Mouse (Mus musculus): ENCODE results near the gene Arpp21. TPM values are rescaled to one million over a fixed set of nuclear protein-coding genes. Genes with fewer than 3 reads are reported as not detected.

Gene Arpp21
- polyA plus RNA-seq, 1 experiment from 2014 or later, result 29.5 TPM

GRCm38 (mm10) chr9:112164677-112165076, 71.1 kb downstream of the Arpp21 start:
- no peak overlapping the region for H3K4me2 ChIP-seq (replicated peaks)
- H3K9me3 ChIP-seq, result no peaks in the 10 kb centered on the region
- H3K27ac ChIP-seq, result no peak overlapping the region
- no peaks in the 10 kb centered on the region for H3K36me3 ChIP-seq
- no peaks in the 10 kb centered on the region for H3K4me1 ChIP-seq (replicated peaks)
- no peaks in the 10 kb centered on the region for H3K27me3 ChIP-seq
- no peak overlapping the region for H3K9ac ChIP-seq (replicated peaks)
- no peak for ATAC-seq
- no peak overlapping the region for H3K4me3 ChIP-seq (replicated peaks)
- 90% methylated on average over 4 of the region's 4 CpGs for WGBS

- H3K36me3 ChIP-seq, result 0 out of 2 replicates have a peak, but pooled peaks cover 6% of the 10 kb centered on the region
- H3K4me1 ChIP-seq (replicated peaks), result no peaks in the 10 kb centered on the region
- no peak overlapping the region for H3K9ac ChIP-seq (replicated peaks)
- H3K27ac ChIP-seq, result no peak overlapping the region
- H3K4me2 ChIP-seq (replicated peaks), result no peak overlapping the region
- 50% methylated on average over 2 of the region's 2 CpGs for WGBS
- no peaks in the 10 kb centered on the region for H3K9me3 ChIP-seq
- ATAC-seq, result no peak
- H3K4me3 ChIP-seq (replicated peaks), result no peak overlapping the region
- no peaks in the 10 kb centered on the region for H3K27me3 ChIP-seq
Observed at GRCm38 (mm10) chr9:112160981-112161380, 74.8 kb downstream of the Arpp21 start.

- Histone ChIP-seq H3K27me3 (no peaks in the 10 kb centered on the region), H3K4me2 (replicated peaks) (no peak overlapping the region), H3K27ac (no peak overlapping the region), H3K4me1 (replicated peaks) (no peaks in the 10 kb centered on the region), H3K36me3 (0 out of 2 replicates have a peak, but pooled peaks cover 6% of the 10 kb centered on the region), H3K9me3 (no peaks in the 10 kb centered on the region), H3K9ac (replicated peaks) (no peak overlapping the region), H3K4me3 (replicated peaks) (no peak overlapping the region)
- ATAC-seq, result no peak
- 88% methylated on average over 5 of the region's 5 CpGs for WGBS
Observed at GRCm38 (mm10) chr9:112153972-112154371, 81.8 kb downstream of the Arpp21 start.

DNA sequence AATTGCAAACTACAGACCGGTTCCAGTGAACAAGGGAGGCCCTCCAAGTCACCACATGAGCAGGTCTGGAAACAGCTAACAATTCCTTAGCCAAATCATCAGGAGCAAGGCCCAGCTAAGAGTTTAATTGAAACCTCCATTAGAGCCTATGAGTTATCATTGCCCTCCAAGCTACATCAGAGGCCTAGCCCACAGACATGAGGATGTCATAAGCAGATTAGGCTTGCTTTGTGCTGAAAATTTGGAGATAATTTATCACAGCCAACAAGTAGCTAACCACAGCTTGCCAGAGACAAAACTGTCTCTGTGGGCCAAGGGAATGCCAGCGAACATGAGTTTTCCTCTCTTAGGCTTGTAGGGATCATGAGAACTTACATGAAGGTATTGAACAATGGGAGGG, 83.0 kb downstream of the Arpp21 start:
- 86% methylated on average over 2 of the region's 2 CpGs for whole genome bisulfite sequencing
- ATAC-seq, result no peak
- Histone ChIP-seq H3K36me3 (0 out of 2 replicates have a peak, but pooled peaks cover under 1% of the 10 kb centered on the region), H3K9me3 (no peaks in the 10 kb centered on the region), H3K4me1 (replicated peaks) (no peaks in the 10 kb centered on the region), H3K9ac (replicated peaks) (no peak overlapping the region), H3K27me3 (no peaks in the 10 kb centered on the region), H3K27ac (no peak overlapping the region), H3K4me3 (replicated peaks) (no peak overlapping the region), H3K4me2 (replicated peaks) (no peak overlapping the region)

DNA sequence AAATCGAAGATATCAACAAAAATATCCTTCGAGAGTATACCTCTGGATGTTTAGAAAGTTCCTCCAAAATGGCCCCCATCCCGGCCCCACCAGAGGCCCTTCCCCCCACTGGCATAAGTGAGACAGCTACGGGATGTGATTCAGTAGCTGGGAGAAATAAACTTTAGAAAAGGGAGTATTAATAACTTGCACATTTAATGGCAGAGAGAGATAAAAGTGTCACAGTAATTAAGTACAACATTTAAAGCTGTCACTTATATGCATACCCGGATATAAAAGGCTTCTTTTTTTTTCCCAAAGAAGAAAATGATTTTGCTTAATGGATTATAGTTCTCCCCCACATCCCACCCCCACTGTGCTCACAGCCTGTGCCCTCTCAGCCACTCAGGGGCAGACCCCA, 84.6 kb downstream of the Arpp21 start:
- Histone ChIP-seq H3K27ac (no peak overlapping the region), H3K4me1 (replicated peaks) (no peaks in the 10 kb centered on the region), H3K4me2 (replicated peaks) (no peak overlapping the region), H3K9ac (replicated peaks) (no peak overlapping the region), H3K27me3 (no peaks in the 10 kb centered on the region), H3K9me3 (no peaks in the 10 kb centered on the region), H3K36me3 (no peaks in the 10 kb centered on the region), H3K4me3 (replicated peaks) (no peak overlapping the region)
- ATAC-seq, result no peak
- 82% methylated on average over 5 of the region's 5 CpGs for WGBS

DNA sequence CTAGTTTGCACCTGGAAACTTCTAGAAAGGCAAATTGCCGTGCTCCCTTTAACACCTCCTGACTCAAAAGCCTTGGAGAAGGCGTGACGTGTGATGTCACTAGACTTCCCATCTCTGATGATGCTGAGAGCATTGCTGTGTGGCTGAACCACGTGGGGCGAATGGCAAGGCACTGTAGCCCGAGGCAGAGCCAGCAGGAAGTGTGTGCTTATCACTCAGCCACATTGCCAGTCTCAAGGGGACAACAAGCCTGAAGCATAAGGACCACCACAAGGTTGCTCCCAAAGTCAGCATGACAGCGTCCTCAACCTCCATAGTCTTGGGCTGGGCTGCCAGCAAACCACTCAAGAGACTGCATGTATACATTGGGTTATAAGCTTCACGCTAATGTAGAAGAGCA, 95.1 kb downstream of the Arpp21 start:
- 87% methylated on average over 8 of the region's 8 CpGs for WGBS
- H3K27me3 ChIP-seq, result no peaks in the 10 kb centered on the region
- H3K4me1 ChIP-seq (replicated peaks), result no peaks in the 10 kb centered on the region
- no peaks in the 10 kb centered on the region for H3K9me3 ChIP-seq
- H3K4me2 ChIP-seq (replicated peaks), result no peak overlapping the region
- H3K27ac ChIP-seq, result no peak overlapping the region
- H3K9ac ChIP-seq (replicated peaks), result no peak overlapping the region
- H3K4me3 ChIP-seq (replicated peaks), result no peak overlapping the region
- no peaks in the 10 kb centered on the region for H3K36me3 ChIP-seq
- no peak for ATAC-seq

- Histone ChIP-seq H3K36me3 (0 out of 2 replicates have a peak, but pooled peaks cover 6% of the 10 kb centered on the region), H3K4me1 (replicated peaks) (no peaks in the 10 kb centered on the region), H3K27ac (no peak overlapping the region), H3K9ac (replicated peaks) (no peak overlapping the region), H3K4me2 (replicated peaks) (no peak overlapping the region), H3K9me3 (no peaks in the 10 kb centered on the region), H3K27me3 (no peaks in the 10 kb centered on the region), H3K4me3 (replicated peaks) (no peak overlapping the region)
- ATAC-seq, result no peak
Observed at GRCm38 (mm10) chr9:112137820-112138219, 97.9 kb downstream of the Arpp21 start.

GRCm38 (mm10) chr9:112130812-112131211, 104.9 kb downstream of the Arpp21 start:
- Histone ChIP-seq H3K27ac (peak overlapping the region; percentile 70), H3K36me3 (0 out of 2 replicates have a peak, but pooled peaks cover 15% of the 10 kb centered on the region), H3K4me3 (replicated peaks) (no peak overlapping the region), H3K9me3 (no peaks in the 10 kb centered on the region), H3K9ac (replicated peaks) (no peak overlapping the region), H3K4me2 (replicated peaks) (no peak overlapping the region), H3K27me3 (0 out of 2 replicates have a peak, but pooled peaks cover 4% of the 10 kb centered on the region), H3K4me1 (replicated peaks) (peaks cover 16% of the 10 kb centered on the region)
- WGBS, result 34% methylated on average over 3 of the region's 3 CpGs
- peak; percentile 77 for ATAC-seq

DNA sequence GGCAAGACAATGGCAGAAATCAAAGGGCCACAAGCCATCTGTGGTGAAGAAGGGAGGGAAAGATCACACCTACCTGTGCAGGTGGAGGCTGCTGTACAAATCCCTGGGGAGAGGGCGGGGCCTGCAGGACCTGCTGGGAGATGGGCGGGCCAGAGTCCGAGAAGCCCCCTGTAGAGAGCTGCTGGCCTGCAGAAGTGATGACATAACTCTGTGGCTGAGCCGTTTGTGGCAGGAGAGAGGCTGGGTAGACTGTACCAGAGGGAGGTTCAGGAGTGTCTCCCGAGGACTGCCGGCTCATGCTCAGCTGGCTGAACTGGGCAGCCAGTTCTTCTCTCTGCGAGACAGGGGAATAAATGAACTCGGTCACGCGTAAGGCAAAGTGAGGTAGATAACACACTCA, 111.1 kb downstream of the Arpp21 start:
- Histone ChIP-seq H3K9ac (replicated peaks) (no peak overlapping the region), H3K27ac (no peak overlapping the region; the same call in 1 of the 2 replicates), H3K4me2 (replicated peaks) (no peak overlapping the region), H3K9me3 (no peaks in the 10 kb centered on the region), H3K27me3 (peaks cover 10% of the 10 kb centered on the region), H3K4me1 (replicated peaks) (peaks cover 21% of the 10 kb centered on the region), H3K36me3 (0 out of 2 replicates have a peak, but pooled peaks cover 9% of the 10 kb centered on the region), H3K4me3 (replicated peaks) (no peak overlapping the region)
- ATAC-seq, result peak; percentile 44; the same call in 1 of the 2 replicates
- 37% methylated on average over 10 of the region's 10 CpGs for WGBS

DNA sequence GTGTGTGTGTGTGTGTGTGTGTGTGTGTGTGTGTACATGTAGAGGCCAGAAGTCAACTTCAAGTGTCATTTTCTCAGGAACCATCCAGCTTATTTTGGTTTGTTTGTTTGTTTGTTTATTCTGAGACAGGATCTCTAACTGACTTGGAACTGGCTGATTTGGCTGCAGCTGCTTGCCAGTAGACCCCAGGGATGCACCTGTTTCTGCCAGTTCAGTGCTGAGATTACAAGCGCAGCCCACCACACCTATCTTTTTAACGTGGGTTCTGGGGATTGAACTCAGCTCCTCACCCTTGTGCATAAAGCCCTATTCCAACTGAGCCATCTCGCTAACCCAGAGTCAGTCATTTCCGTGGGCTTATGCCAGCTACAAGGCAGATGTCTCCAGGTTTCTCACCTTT, 111.6 kb downstream of the Arpp21 start:
- Histone ChIP-seq H3K4me2 (replicated peaks) (no peak overlapping the region), H3K9ac (replicated peaks) (no peak overlapping the region), H3K36me3 (0 out of 2 replicates have a peak, but pooled peaks cover 9% of the 10 kb centered on the region), H3K9me3 (no peaks in the 10 kb centered on the region), H3K4me3 (replicated peaks) (no peak overlapping the region), H3K27me3 (peaks cover 9% of the 10 kb centered on the region), H3K27ac (no peak overlapping the region), H3K4me1 (replicated peaks) (peaks cover 26% of the 10 kb centered on the region)
- 77% methylated on average over 4 of the region's 4 CpGs for WGBS
- no peak for ATAC-seq

- peaks cover 34% of the 10 kb centered on the region for H3K4me1 ChIP-seq (replicated peaks)
- H3K27ac ChIP-seq, result peak overlapping the region; percentile 60
- no peaks in the 10 kb centered on the region for H3K9me3 ChIP-seq
- no peak overlapping the region for H3K4me2 ChIP-seq (replicated peaks)
- peaks cover 6% of the 10 kb centered on the region for H3K27me3 ChIP-seq
- H3K4me3 ChIP-seq (replicated peaks), result no peak overlapping the region
- no peak overlapping the region for H3K9ac ChIP-seq (replicated peaks)
- peak; percentile 57; the same call in 1 of the 2 replicates for ATAC-seq
- WGBS, result 31% methylated on average over 6 of the region's 6 CpGs
- H3K36me3 ChIP-seq, result 0 out of 2 replicates have a peak, but pooled peaks cover 9% of the 10 kb centered on the region
Observed at GRCm38 (mm10) chr9:112123421-112123828, 112.3 kb downstream of the Arpp21 start.

DNA sequence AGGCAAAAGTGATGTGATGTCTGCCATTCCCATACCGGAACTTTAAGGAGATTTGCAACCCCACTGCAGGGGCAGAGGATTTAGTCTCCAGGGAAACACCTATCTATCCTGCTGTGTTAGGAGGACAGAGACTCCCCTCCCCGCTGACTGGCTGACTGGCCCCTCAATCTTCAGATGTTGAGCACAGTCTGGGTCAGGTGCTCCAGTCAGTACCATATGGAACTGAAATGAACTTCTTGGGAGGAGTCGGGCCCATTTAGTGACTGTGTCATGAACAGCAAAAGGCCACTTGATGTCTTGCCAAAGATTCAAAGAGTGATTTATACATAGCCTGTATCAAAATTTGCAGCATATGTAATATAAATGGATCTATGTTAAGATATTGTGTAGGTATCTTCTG, 116.2 kb downstream of the Arpp21 start:
- peaks cover 40% of the 10 kb centered on the region for H3K4me1 ChIP-seq (replicated peaks)
- H3K4me2 ChIP-seq (replicated peaks), result peak overlapping the region; percentile 61; the same call in 1 of the 2 replicates
- H3K36me3 ChIP-seq, result no peaks in the 10 kb centered on the region
- H3K4me3 ChIP-seq (replicated peaks), result no peak overlapping the region
- no peak for ATAC-seq
- H3K9ac ChIP-seq (replicated peaks), result peak overlapping the region; percentile 32; the same call in 1 of the 2 replicates
- 28% methylated on average over 3 of the region's 3 CpGs for WGBS
- H3K9me3 ChIP-seq, result no peaks in the 10 kb centered on the region
- H3K27ac ChIP-seq, result peak overlapping the region; percentile 45; the same call in 1 of the 2 replicates
- H3K27me3 ChIP-seq, result peaks cover 4% of the 10 kb centered on the region

DNA sequence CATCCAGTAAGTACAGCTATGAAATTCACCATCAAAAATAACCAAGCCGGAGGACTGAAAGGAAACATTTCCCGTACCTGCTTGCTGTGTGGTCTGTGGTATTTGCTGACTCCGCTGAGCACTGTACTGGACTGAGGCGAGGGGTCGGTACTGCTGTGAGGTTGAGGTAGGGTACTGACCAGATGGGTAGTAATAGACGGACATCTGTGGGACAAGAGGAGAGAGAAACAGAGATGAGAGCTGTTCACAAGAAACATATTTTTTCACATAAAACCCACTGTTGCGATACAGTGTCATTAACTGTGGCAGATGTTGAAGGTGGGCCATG, 116.7 kb downstream of the Arpp21 start:
- H3K4me2 ChIP-seq (replicated peaks), result peak overlapping the region; percentile 61

More for the DNA sequence above, 116.7 kb downstream of the Arpp21 start:
- peaks cover 3% of the 10 kb centered on the region for H3K27me3 ChIP-seq
- H3K9ac ChIP-seq (replicated peaks), result peak overlapping the region; percentile 32; the same call in 1 of the 2 replicates
- H3K36me3 ChIP-seq, result no peaks in the 10 kb centered on the region
- H3K4me1 ChIP-seq (replicated peaks), result peaks cover 36% of the 10 kb centered on the region
- peak overlapping the region; percentile 32; the same call in 1 of the 2 replicates for H3K4me3 ChIP-seq (replicated peaks)
- H3K27ac ChIP-seq, result peak overlapping the region; percentile 45; the same call in 1 of the 2 replicates
- peak; percentile 62 for ATAC-seq
- no peaks in the 10 kb centered on the region for H3K9me3 ChIP-seq
- WGBS, result 16% methylated on average over 7 of the region's 7 CpGs

Data from midbrain, embryonic 13.5 days (tissue).